Mouse (Mus musculus): ENCODE data around the gene Gm37240.

Gene Gm37240

DNA sequence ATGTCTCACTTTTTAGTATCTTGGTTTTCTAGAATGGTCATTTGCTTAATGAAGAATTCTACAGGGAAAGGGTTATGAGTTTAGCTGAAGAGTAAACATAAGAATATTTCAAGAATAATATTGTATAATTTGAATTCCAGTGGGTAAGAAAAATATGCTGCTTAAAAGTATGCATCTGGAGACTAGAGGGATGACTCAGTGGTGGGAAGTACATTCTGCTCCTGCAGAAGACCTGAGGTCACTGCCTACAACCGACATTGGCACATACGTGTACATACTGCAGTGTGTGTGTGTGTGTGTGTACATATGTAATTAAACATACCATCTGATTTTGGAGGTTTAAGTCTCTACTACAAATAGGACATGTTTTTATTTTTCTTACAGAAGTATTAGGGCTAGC is 251.7 kb downstream of the Gm37240 start:
- CTCF ChIA-PET: no interaction called here

GRCm38 (mm10) chr3:85635126-85635419 is 252.2 kb downstream of the Gm37240 start:
- CTCF ChIA-PET: no interaction called here

DNA sequence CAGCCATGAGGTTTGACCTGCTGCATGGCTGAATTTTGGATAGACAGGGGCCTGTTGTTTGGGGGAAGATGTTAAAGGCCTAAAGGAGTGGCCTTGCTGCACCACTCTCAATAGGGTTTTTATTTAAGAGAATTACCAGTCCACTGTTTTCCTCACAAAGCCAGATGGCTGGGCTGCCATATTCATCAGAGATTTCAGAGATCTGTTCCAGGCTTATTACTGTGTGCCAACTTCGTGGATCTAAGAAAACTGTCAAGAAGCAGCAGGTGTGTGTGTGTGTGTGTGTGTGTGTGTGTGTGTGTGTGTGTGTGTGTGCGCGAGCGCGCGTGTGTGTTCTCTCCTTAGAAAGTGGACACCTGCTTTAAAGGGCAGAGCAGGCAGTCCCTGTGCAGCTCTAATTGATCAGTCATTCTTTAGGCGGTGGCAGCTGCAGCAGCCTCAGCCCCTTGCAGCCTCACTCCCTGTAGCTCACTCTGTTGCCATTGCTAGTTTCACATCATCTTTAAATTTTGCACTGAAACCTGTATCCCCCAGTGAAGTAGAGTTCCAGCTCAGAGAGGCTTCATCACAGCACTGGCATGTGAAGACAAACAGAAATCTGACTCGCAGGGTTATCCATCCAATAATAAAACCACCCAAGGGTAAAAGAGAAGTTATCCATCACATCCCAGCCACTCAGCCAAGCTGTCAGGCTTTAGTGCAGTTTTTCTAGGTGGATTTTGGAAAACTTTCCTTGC is 252.8 kb downstream of the Gm37240 start:
- CTCF ChIA-PET: no interaction called here

- CTCF ChIA-PET: no interaction called here
These were observed 253.6 kb downstream of the Gm37240 start for GRCm38 (mm10) chr3:85633733-85634132.

- CTCF ChIA-PET: no interaction called here
These were observed 257.3 kb downstream of the Gm37240 start for GRCm38 (mm10) chr3:85629895-85630510.

DNA sequence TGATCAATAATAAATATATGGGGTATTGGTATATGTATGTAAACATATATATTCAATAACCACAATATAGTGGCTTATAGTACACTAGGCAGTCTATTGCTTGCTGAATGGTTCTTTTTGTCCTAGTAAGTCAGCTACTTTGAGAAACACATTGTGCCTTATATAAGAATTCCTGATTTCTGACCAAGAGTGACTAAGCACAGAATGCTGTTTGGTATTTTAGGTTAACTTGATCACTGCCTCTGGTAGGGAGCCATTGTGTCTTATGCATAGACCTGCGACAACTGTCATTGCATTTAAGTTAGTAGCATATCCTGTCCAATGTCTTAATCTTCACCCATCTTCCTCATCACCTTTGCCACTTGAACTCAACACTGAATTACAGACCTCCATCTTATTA is 267.6 kb downstream of the Gm37240 start:
- CTCF ChIA-PET: no interaction called here

DNA sequence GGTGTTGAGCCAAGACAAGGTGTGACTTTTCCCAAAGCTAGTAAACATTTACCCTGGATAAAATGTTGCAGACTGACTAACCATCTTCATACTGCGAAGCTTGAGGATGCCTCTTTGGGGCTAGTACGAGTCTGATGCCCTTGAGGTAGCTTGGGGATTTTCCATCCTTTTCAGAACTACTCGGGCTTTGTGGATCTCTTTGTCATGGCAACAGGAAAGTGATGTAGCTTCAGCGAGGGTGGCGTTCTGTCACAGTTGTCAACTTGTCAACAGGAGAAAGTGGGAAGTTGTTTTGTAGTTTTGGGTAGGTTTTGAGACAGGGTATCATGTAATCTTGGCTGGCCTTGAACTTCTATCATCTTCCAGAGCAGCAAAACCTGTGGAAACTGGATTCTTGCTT is 268.0 kb downstream of the Gm37240 start:
- CTCF ChIA-PET: no interaction called here

DNA sequence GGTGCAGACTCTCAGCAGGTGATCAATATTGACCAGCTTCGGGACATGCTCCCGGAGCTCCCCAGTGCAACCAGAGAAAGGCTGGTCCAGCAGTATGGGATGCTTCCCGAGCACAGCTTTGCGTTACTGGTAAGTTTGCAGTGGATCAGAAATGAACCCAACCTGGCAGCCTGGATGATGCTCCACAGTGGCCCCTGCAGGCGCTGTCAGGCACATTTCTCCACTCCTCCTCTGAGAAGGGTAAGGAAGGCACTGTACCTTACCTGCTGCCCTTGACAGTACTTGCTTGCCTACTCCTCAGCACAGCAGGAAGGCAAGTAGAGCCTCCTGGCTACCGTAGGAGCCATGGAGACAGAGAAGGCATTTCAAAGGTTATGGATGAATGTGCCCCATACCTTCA is 268.4 kb downstream of the Gm37240 start:
- CTCF ChIA-PET: no interaction called here

GRCm38 (mm10) chr3:85616389-85616788 is 270.9 kb downstream of the Gm37240 start:
- CTCF ChIA-PET: no interaction called here

- CTCF ChIA-PET: no interaction called here
These were observed 279.6 kb downstream of the Gm37240 start for GRCm38 (mm10) chr3:85607753-85608152.

- CTCF ChIA-PET: no interaction called here
These were observed 280.4 kb downstream of the Gm37240 start for GRCm38 (mm10) chr3:85606912-85607311.

DNA sequence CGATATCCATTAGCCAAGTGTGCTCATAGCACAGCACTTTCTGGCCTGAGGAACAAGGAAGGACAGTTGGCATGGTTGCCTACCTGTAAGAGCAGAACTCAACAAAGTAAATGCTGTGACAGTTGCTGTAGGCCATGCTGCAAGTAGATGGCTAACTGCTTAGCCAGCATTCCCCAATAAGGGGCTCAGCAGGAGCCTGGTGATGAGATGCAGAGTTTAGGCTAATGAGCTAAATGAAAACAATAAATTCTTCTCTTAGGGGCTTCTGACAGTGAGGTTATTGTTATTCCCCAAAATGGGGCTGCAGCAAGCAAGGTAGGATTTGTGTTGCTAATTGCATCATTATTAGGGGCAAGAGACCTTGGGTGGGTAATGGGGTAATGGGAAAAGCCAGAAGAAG is 283.5 kb downstream of the Gm37240 start:
- CTCF ChIA-PET: no interaction called here

GRCm38 (mm10) chr3:85601841-85602305 is 285.4 kb downstream of the Gm37240 start:
- CTCF ChIA-PET: no interaction called here

DNA sequence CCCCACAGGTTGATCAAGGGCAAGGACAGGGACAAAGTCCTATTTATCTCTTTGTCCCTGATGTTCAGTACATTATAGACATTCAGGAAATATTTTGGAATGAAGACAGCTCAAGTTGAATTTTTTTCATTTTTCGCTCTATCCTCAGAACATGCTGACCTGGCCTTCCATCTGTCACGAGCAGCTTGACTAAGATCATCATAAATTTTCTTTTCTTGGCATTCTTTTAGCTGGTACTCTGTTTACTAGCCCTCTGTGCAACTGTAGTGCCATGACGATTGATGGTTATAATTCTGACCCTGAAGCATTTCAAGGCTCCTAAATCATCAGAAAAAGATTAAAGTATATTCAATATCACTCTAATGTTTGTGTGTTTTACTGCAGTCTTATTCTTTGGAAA is 287.8 kb downstream of the Gm37240 start:
- CTCF ChIA-PET: no interaction called here

DNA sequence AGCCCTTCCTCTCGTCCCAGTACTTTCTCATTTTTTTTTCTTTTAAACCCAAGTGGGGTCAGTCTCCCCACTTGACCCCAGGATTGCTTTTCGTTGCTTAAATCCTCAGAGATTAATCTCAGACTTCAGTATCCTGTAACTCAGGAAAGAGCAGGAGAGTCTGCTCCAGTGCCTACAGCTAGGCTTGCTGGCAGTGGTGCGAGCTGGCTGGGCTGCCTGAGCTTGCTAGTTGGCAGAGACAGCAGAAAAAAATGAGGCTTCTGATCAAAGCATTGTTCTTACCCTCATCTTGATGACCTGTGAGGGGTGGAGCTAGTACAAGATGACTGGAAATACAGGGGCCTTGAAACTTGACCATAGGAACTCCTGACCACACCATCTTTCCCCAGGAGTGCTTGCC is 292.9 kb downstream of the Gm37240 start:
- CTCF ChIA-PET: no interaction called here

- CTCF ChIA-PET: no interaction called here
These were observed 294.6 kb downstream of the Gm37240 start for GRCm38 (mm10) chr3:85592640-85593252.

GRCm38 (mm10) chr3:85592067-85592466 is 295.3 kb downstream of the Gm37240 start:
- CTCF ChIA-PET: no interaction called here

GRCm38 (mm10) chr3:85590090-85590754 is 297.1 kb downstream of the Gm37240 start:
- CTCF ChIA-PET: no interaction called here

DNA sequence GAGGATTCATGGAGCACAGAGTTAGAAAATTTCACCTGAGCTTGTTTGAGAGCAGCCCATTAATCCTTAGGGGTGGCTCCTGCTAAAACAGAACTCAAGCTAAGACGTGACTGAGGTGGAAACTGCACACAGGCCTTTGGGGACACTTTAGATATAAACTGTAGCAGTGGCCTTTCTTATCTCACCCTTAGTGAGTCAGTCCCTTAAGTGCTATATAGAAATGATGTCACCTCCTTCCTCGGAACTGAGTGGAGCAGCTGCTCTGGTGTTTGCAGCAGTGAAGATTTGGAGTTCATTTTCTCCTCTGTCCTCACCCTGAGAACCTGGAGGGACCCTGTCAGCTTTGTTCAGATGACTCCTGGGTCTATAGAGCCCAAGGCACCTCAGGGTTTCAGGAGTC is 298.6 kb downstream of the Gm37240 start:
- CTCF ChIA-PET: no interaction called here

GRCm38 (mm10) chr3:85584966-85585365 is 302.4 kb downstream of the Gm37240 start:
- CTCF ChIA-PET: no interaction called here

DNA sequence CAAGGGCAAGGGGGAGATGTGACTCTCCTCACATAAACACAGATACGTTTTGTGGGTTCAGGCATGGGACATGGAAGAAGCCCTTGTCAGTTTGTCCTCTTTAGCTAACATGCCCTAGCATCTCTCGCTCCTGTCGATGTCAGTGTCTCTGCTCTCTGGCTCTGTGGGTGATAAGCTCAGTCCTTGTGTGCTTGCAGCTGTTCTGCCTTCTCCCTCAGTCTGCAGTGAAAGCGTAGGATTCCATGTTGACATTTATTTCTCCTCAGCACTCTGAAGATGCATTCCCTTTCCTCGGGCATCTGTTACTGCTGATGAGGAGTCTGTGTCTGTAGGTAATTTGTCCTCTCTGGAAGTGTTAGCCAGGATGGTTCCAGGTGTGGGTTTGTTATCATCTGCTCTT is 304.1 kb downstream of the Gm37240 start:
- CTCF ChIA-PET: no interaction called here

DNA sequence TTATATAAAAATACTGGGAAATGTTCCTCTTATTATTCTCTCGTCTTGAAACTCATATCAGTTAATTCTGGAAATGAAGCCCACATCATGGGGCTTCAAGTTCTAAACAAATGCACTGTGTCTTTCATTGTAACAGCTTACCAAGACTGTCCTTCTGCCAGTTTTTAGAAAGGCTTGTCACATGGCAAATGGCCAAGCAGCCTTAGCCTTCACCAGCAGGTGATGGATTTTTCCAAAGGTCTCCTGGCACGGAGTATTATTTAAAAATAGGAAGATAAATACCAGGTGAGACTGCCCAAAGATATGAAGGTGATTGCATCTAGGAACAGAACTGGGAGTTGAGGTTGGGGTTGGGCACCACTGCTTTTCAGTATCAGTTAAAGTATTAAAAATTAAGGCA is 304.6 kb downstream of the Gm37240 start:
- CTCF ChIA-PET: no interaction called here
